21 mouse cellular contexts compared by ENCODE assay signal in genomic region chr5:44590750-44591149, GRCm38 (mm10).
"Had no signal": no experiment of that assay in that cellular context is flagged by ENCODE, and none has a peak within 500 bp of the region (broad histone marks: within the 10 kb centered on the region; RNA-seq: fewer than 3 reads in every experiment).

No protein-coding gene starts in this region.

- ATAC-seq: intestine, embryonic 15.5 days; liver, embryonic 12.5 days; midbrain, embryonic 13.5 days; midbrain, embryonic 16.5 days had no signal

- H3K4me2 ChIP-seq: intestine, embryonic 15.5 days; limb, embryonic 13.5 days; liver, embryonic 12.5 days; liver, embryonic 15.5 days; lung, embryonic 15.5 days; midbrain, embryonic 13.5 days; neural tube, embryonic 13.5 days; stomach, embryonic 15.5 days had no signal

- H3K27me3 ChIP-seq: intestine, embryonic 15.5 days; limb, embryonic 13.5 days; liver, embryonic 12.5 days; liver, embryonic 15.5 days; lung, embryonic 15.5 days; megakaryocyte, embryonic 14.5 days; midbrain, embryonic 13.5 days; neural tube, embryonic 13.5 days; stomach, embryonic 15.5 days had no signal

- H3K4me3 ChIP-seq: intestine, embryonic 15.5 days; limb, embryonic 10.5 days; limb, embryonic 13.5 days; liver, embryonic 12.5 days; liver, embryonic 15.5 days; lung, embryonic 15.5 days; megakaryocyte, embryonic 14.5 days; midbrain, embryonic 10.5 days; midbrain, embryonic 13.5 days; myocyte; neural tube, embryonic 13.5 days; stomach, embryonic 15.5 days had no signal

- H3K36me3 ChIP-seq: intestine, embryonic 15.5 days; limb, embryonic 10.5 days; limb, embryonic 13.5 days; liver, embryonic 12.5 days; liver, embryonic 15.5 days; lung, embryonic 15.5 days; midbrain, embryonic 10.5 days; midbrain, embryonic 13.5 days; neural tube, embryonic 13.5 days; stomach, embryonic 15.5 days had no signal

- H3K4me1 ChIP-seq: liver, embryonic 12.5 days; liver, embryonic 15.5 days; megakaryocyte, embryonic 14.5 days had no signal

- H3K27ac ChIP-seq: intestine, embryonic 15.5 days; limb, embryonic 10.5 days; limb, embryonic 13.5 days; liver, embryonic 12.5 days; liver, embryonic 15.5 days; lung, embryonic 15.5 days; midbrain, embryonic 10.5 days; midbrain, embryonic 13.5 days; neural tube, embryonic 13.5 days; stomach, embryonic 15.5 days had no signal

- H3K9ac ChIP-seq: intestine, embryonic 15.5 days; limb, embryonic 13.5 days; liver, embryonic 12.5 days; liver, embryonic 15.5 days; lung, embryonic 15.5 days; midbrain, embryonic 13.5 days; neural tube, embryonic 13.5 days; stomach, embryonic 15.5 days had no signal

- H3K9me3 ChIP-seq: intestine, embryonic 15.5 days; limb, embryonic 10.5 days; limb, embryonic 13.5 days; liver, embryonic 12.5 days; liver, embryonic 15.5 days; lung, embryonic 15.5 days; midbrain, embryonic 10.5 days; midbrain, embryonic 13.5 days; neural tube, embryonic 13.5 days; stomach, embryonic 15.5 days had no signal

- DNase-seq: liver; lung, adult 18-20 months; lung, postnatal 10 days; lung, postnatal 36 days; retina, postnatal 1 day; right cerebral cortex, postnatal 25 days; spleen, adult 18-20 months; thymus, postnatal 25 days had no signal
